Mouse (Mus musculus) c-Kit-positive CD71-positive TER-119-positive erythroid progenitor cells, embryonic 14.5 days (primary cell): ENCODE results near the gene Gm37240.

ENCODE experiments used
- DNase-seq: peaks from one replicate; pipeline ENCODE4 v3.0.0-alpha.2; 2013; ENCODE audit warnings: low spot score

Gm37240 gene

DNA sequence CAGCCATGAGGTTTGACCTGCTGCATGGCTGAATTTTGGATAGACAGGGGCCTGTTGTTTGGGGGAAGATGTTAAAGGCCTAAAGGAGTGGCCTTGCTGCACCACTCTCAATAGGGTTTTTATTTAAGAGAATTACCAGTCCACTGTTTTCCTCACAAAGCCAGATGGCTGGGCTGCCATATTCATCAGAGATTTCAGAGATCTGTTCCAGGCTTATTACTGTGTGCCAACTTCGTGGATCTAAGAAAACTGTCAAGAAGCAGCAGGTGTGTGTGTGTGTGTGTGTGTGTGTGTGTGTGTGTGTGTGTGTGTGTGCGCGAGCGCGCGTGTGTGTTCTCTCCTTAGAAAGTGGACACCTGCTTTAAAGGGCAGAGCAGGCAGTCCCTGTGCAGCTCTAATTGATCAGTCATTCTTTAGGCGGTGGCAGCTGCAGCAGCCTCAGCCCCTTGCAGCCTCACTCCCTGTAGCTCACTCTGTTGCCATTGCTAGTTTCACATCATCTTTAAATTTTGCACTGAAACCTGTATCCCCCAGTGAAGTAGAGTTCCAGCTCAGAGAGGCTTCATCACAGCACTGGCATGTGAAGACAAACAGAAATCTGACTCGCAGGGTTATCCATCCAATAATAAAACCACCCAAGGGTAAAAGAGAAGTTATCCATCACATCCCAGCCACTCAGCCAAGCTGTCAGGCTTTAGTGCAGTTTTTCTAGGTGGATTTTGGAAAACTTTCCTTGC lies 252.8 kb downstream of the Gm37240 start:
- no peak for DNase-seq

DNA sequence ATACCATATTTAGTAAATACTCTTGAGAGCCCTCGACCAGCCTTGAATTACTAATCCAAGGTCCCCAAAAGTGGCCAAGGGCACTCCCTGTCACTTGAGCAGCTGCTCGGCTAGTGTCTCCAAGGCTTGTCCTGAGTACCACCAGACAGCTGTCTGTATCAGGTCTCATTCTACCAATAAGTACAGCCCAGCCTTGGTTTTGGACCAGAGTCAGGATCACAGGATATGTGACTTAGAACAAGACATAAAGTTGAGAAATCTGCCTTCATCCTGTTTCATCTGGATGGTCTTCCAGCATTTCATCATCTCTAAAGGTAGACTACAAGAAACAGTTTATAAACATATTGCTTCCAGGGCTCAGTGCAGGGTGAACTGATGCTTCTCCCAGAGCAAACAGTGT lies 253.6 kb downstream of the Gm37240 start:
- no peak for DNase-seq

DNA sequence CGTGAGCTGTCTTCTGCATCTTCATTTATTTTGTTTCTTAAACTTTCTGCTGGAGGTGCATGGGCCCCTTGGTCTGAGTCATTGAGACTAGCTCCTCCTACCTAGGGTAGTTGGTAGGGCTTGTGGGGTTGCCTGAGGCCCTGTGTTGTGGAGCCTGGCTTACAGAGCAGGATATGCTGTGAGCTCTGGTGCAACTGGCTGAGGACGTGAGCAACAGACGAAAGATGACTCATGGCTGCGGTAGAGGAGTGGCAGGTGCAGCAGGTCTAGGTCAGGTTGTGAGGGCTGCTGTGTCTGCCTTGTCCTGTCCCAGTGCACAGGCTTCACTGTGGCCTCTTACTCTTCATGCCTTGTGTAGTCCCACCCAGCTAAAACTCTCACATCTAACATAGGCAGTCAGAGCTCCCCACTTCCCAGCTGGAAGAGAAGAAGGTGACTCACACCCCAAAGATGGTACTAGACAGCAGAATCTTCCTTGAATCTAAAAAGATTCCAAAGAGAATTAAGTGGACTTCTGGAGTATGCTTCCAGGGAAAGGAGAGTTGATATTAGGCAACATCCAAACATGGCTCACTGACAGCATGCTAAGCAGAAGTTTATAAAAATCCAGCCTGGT lies 257.3 kb downstream of the Gm37240 start:
- no peak for DNase-seq

DNA sequence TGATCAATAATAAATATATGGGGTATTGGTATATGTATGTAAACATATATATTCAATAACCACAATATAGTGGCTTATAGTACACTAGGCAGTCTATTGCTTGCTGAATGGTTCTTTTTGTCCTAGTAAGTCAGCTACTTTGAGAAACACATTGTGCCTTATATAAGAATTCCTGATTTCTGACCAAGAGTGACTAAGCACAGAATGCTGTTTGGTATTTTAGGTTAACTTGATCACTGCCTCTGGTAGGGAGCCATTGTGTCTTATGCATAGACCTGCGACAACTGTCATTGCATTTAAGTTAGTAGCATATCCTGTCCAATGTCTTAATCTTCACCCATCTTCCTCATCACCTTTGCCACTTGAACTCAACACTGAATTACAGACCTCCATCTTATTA lies 267.6 kb downstream of the Gm37240 start:
- no peak for DNase-seq

DNA sequence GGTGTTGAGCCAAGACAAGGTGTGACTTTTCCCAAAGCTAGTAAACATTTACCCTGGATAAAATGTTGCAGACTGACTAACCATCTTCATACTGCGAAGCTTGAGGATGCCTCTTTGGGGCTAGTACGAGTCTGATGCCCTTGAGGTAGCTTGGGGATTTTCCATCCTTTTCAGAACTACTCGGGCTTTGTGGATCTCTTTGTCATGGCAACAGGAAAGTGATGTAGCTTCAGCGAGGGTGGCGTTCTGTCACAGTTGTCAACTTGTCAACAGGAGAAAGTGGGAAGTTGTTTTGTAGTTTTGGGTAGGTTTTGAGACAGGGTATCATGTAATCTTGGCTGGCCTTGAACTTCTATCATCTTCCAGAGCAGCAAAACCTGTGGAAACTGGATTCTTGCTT lies 268.0 kb downstream of the Gm37240 start:
- DNase-seq: no peak

DNA sequence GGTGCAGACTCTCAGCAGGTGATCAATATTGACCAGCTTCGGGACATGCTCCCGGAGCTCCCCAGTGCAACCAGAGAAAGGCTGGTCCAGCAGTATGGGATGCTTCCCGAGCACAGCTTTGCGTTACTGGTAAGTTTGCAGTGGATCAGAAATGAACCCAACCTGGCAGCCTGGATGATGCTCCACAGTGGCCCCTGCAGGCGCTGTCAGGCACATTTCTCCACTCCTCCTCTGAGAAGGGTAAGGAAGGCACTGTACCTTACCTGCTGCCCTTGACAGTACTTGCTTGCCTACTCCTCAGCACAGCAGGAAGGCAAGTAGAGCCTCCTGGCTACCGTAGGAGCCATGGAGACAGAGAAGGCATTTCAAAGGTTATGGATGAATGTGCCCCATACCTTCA lies 268.4 kb downstream of the Gm37240 start:
- DNase-seq: no peak

DNA sequence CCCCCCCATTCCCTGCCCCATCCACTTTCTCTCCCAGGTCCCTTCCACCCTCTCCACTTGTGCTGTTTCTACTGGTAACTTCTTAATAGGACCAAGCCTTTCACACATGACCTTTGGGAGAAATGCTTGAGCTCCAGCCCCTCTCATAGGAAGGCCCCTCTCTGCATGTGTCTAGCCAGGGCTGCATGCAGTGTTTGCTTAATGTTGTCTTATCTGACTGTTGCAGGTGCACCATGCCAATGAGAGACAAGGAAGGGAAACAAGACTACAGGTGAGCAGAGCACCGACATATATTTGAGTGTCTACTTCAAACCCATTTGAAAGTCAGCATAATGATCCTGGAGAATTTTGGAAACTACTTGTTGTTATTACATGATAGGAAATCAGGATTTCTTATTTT lies 270.9 kb downstream of the Gm37240 start:
- no peak for DNase-seq

DNA sequence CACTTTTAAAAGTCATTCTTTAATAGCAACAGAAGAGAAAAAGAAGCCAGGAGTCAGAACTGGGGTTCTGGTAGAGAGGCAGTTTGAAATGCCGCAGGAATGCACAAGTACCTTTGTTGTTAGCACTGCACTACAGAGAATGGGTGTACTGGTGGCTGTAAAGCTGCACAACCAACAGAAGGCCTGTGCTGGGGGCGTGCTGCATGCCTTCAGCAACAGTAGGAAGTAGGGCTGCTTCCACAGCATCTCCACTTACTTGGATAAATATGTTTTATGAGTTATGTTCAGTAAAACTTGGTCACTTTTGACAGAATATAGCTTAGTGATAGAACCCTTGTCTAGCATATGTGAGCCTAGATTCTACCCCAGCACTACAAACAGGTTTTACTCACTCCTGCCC lies 279.6 kb downstream of the Gm37240 start:
- no peak for DNase-seq

DNA sequence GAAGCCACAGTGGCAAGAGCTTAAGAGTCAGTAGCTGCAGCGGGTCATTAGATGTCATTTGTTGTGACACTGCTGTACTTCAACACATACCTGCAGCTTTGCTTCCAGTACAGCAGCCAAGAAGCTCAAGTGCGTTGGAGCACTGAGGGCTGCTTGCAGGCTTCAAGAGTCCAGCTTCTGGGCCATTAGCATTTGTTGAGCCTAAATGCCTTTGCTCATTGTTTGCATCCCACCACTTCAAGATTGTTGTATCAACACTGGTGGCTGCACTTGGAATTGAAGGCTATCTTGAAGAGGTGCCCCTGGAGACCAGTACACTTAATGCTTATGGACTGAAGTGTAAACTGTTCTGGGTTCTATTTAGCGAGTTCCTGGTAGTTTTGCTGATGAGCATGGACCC lies 280.4 kb downstream of the Gm37240 start:
- no peak for DNase-seq

DNA sequence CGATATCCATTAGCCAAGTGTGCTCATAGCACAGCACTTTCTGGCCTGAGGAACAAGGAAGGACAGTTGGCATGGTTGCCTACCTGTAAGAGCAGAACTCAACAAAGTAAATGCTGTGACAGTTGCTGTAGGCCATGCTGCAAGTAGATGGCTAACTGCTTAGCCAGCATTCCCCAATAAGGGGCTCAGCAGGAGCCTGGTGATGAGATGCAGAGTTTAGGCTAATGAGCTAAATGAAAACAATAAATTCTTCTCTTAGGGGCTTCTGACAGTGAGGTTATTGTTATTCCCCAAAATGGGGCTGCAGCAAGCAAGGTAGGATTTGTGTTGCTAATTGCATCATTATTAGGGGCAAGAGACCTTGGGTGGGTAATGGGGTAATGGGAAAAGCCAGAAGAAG lies 283.5 kb downstream of the Gm37240 start:
- no peak for DNase-seq

DNA sequence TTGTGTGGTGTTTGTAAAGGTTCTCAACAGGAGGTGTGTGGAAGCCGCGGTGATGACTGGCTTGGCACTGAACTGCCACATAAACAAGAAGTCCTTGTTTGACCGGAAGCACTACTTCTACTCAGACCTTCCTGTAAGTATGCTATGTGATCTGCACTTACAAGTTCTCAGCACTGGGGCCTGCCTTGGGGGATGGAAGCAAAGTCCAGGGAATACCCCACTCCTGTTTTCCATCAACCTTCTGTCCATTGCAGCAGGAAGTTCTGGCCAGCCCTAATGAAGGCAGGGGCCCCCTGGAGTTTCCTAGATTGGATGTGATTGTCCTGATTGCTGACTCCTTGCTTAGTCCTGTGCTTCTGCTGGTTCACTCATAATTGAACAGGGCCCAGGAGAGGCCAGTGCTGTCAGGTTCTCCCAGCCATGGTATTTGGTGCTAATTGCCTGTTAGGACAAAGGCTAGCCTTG lies 285.4 kb downstream of the Gm37240 start:
- DNase-seq: no peak

DNA sequence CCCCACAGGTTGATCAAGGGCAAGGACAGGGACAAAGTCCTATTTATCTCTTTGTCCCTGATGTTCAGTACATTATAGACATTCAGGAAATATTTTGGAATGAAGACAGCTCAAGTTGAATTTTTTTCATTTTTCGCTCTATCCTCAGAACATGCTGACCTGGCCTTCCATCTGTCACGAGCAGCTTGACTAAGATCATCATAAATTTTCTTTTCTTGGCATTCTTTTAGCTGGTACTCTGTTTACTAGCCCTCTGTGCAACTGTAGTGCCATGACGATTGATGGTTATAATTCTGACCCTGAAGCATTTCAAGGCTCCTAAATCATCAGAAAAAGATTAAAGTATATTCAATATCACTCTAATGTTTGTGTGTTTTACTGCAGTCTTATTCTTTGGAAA lies 287.8 kb downstream of the Gm37240 start:
- DNase-seq: no peak

DNA sequence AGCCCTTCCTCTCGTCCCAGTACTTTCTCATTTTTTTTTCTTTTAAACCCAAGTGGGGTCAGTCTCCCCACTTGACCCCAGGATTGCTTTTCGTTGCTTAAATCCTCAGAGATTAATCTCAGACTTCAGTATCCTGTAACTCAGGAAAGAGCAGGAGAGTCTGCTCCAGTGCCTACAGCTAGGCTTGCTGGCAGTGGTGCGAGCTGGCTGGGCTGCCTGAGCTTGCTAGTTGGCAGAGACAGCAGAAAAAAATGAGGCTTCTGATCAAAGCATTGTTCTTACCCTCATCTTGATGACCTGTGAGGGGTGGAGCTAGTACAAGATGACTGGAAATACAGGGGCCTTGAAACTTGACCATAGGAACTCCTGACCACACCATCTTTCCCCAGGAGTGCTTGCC lies 292.9 kb downstream of the Gm37240 start:
- DNase-seq: no peak

DNA sequence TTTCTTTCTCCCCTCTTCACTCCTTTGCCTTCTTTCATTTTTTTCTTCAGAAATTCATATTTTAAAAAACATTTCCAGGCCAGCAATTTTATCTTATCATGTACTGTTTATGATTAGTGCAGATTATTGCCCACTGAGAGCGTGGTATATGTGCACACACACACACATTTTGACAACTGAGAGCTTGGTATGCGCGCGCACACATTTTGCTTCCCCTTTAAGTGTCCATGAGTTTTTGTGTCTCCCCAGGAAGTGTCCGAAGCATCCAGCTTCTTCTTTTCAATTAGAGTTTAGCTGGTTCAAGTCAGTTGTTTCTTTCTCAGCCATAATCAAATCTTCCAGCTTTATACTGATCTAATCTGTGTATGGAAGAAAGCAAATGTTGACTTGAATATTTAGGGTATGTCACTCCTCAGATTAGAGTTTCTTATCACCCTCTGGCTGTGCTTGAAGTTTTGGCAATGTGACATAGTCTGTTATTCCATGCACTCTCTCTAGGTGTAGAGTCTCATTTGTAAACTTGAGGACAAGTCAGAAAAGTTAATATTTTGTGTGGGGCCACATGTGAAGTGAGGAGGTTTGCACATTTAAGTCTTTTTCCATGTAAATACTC lies 294.6 kb downstream of the Gm37240 start:
- DNase-seq: peak; percentile 39

DNA sequence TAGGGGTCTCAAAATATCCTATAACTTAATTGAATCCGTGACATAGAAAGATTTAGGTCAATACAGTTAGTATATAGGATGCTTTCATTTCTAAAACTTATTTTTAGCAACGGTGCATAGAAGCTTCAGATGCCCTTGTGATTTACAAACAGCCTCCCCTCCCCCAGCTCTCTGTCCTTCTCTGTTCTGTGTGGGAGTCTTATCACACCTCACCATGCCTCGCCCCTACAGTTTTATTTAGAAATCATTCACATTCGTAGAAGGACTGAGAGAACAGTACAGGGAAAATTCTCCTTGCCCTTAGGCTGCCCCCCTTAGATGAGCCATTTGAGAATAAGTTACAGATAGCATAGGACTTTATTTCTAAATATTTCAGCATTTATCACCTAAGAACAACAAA lies 295.3 kb downstream of the Gm37240 start:
- peak; percentile 83 for DNase-seq

DNA sequence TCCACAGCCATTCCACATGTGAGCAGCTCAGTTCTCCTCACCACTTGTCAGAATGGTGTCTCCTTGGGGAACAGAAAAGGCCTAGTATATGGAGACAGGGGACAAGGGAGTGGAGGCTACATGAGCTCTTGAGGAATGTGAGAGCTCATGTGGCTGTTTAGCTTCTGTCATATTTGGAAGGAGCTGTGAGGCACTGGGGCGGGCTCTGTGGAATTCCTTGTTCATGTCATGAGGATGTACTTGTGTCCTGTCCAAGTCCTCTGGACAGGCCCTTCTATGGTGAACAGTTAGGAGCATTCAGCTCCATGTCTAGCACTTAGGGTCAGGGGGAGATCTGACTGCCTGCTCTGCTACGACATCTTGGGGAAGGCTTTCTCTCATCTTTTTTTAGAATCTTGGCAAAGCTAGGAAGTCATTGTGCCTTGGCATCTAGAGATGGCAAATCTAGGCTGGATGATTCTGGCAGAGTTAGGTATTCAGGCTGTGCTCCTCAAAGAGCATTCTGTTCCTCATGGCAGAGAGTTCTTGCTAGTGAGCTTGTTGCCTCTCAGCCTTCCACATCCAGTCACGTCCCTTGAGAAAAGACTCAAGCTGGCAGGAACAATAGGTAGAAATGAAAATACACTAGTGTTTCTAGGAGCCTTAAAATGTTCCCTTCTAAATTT lies 297.1 kb downstream of the Gm37240 start:
- no peak for DNase-seq

DNA sequence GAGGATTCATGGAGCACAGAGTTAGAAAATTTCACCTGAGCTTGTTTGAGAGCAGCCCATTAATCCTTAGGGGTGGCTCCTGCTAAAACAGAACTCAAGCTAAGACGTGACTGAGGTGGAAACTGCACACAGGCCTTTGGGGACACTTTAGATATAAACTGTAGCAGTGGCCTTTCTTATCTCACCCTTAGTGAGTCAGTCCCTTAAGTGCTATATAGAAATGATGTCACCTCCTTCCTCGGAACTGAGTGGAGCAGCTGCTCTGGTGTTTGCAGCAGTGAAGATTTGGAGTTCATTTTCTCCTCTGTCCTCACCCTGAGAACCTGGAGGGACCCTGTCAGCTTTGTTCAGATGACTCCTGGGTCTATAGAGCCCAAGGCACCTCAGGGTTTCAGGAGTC lies 298.6 kb downstream of the Gm37240 start:
- DNase-seq: peak; percentile 67

DNA sequence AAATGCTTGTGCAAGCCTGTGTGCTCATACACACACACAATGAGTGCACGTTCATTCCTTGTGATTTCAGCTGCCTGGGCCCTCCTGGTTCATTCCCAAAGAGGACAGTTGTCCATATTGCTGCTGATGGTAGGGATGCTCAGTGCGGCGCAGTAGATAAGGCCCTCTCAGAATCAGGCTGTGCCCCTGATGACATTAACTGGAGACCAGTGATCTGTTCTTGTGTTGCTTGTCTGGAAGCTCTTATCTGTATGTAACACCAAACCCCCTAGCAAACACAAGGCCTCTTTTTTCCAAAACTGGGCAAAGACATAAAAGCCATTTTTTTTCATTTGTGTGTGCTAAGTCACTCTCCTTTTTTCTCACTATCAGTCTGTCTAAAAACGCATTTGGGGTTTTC lies 302.4 kb downstream of the Gm37240 start:
- peak; percentile 64 for DNase-seq

DNA sequence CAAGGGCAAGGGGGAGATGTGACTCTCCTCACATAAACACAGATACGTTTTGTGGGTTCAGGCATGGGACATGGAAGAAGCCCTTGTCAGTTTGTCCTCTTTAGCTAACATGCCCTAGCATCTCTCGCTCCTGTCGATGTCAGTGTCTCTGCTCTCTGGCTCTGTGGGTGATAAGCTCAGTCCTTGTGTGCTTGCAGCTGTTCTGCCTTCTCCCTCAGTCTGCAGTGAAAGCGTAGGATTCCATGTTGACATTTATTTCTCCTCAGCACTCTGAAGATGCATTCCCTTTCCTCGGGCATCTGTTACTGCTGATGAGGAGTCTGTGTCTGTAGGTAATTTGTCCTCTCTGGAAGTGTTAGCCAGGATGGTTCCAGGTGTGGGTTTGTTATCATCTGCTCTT lies 304.1 kb downstream of the Gm37240 start:
- DNase-seq: no peak

DNA sequence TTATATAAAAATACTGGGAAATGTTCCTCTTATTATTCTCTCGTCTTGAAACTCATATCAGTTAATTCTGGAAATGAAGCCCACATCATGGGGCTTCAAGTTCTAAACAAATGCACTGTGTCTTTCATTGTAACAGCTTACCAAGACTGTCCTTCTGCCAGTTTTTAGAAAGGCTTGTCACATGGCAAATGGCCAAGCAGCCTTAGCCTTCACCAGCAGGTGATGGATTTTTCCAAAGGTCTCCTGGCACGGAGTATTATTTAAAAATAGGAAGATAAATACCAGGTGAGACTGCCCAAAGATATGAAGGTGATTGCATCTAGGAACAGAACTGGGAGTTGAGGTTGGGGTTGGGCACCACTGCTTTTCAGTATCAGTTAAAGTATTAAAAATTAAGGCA lies 304.6 kb downstream of the Gm37240 start:
- no peak for DNase-seq

DNA sequence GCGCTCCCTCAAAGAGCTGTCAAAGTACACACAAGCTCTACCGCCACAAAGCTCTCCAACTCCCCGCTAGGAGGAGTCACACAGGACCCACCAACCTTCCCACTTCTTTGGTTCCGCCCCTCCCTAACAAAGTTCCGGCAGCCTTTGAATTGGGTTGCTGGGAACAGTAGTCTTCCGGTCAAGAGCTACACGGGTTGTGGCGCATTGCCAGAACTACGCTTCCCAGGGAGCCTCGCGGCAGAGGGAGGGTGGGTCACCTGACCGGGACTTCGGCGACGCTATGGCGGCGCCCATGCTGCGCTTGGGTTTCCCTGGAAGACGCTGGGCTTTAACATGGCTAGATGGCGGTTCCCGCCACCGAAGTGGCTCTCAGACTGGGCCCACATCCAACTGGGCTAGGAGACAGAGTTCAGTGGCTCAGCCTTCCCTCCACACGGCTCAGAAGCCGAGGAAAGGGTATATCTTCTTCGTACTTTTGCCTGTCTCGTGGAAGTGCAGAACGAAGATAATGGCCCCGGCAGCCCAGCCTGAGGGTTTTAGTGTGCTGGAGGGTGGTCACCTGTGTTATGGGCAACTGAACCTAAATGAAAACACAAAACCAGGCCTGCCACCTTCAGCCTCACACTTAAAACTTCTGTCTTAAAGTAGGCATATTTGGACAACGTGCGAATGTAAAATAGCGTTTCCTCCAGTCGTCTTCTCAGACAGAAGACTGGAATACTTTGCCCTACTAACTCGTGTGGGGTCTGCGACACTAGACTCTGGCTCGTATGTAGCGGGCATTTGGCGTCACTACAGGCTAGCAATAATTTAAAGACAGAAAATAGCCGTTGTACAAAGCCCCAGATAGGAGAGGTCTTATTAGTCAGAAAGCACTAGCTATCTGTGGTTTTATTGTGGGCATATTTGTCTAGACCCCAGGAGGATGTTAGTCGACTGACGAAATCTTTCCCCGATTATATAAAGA lies 313.2 kb downstream of the Gm37240 start, which contains the start of gene Gatb:
Gene Gatb, plus strand, starts transcription at position 256 of the 967 bp plus-strand sequence.
- peak; percentile 97 for DNase-seq
